Comparison of ENCODE assay signal across 8 mouse cellular contexts in the genomic region with DNA sequence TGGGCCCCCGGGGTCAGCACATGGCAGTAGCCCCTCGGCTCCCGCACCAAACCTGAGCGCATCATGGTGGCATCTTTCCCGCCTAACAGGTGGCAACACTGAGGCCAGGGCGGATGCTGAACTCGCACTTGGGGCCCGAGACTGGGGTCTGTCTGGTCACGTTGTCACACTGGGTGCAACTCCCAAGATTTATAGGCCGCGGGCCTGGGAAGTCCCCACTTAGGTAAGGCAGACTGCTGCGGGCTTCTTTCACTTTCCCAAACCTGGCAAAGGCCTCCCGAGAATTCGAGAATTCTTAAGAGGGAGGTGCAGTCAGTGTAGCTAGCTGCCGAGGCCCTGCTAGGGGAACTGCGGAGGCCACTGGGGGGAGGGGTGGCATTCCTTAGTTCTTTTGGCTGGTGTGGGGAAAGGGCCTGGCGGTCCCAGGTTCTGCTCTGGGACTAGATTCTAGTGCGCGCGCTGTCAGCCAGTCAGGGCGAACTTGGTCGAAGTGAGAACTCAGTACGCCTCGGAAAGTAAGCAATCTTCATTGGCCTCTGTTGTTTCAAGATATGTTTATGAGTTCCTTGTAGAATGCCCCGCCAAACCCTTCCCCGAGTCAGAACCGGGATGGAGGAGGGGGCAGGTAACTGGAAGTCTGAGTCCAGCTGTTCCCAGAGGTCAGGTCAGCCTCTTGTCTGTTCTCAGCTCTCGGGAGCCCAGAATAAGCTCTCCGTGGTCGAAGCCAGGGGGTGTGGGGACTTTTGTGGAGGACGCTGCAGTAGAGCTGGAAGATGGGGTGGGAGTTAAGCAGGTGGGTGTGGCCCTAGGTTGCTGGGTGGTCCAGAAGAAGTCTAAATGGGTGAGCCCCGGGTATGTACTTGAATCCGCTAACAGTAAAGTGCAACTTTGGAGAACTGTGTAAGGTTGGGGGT. TPM values are rescaled to one million over a fixed set of nuclear protein-coding genes. Genes with fewer than 3 reads are reported as not detected.
DNase-seq lines count a peak whose midpoint lies in the region; ATAC-seq and TF ChIP-seq lines count a peak whose summit lies in the region.

No protein-coding gene starts in this region.

- DNase-seq in A20 (ENCODE audit: low read depth, low spot score): peak; percentile 70
- peak; percentile 49 for DNase-seq in kidney, postnatal 14 days
- DNase-seq in midbrain, embryonic 11.5 days (ENCODE audit: low spot score, missing footprints): peak; percentile 88
- DNase-seq in layer of hippocampus, adult 9-11 months: no peak
- no peak for DNase-seq in spleen, postnatal 36 days (ENCODE audit: low spot score in 2 of 2)
- no peak for DNase-seq in gastrocnemius, postnatal 10 days

- H3K4me1 ChIP-seq in ES-Bruce4 (ENCODE audit: control insufficient read depth, insufficient read depth, low read length): peaks cover 4% of the 10 kb centered on the region
- peaks cover 8% of the 10 kb centered on the region for H3K4me1 ChIP-seq in forebrain, embryonic 16.5 days (replicated peaks; ENCODE audit: control insufficient read depth, insufficient read depth, low read length)
- H3K4me1 ChIP-seq in midbrain, embryonic 11.5 days (ENCODE audit: control insufficient read depth, insufficient read depth, low read length): peaks cover 13% of the 10 kb centered on the region

- no peak for TF ChIP-seq POLR2A in ES-Bruce4 (IDR thresholded peaks at IDR 0.05; ENCODE audit: insufficient read depth, low read length)

- peak overlapping the region; percentile 58 for H3K4me3 ChIP-seq in ES-Bruce4 (ENCODE audit: low read depth, low read length)
- H3K4me3 ChIP-seq in forebrain, embryonic 16.5 days (replicated peaks; ENCODE audit: low read length): no peak overlapping the region
- no peak overlapping the region for H3K4me3 ChIP-seq in midbrain, embryonic 11.5 days (ENCODE audit: low read depth, low read length)

- 6% methylated on average over 33 of the region's 33 CpGs for WGBS in forebrain, embryonic 16.5 days
- WGBS in midbrain, embryonic 11.5 days: 6% methylated on average over 33 of the region's 33 CpGs

- TF ChIP-seq EP300 in ES-Bruce4 (IDR thresholded peaks at IDR 0.05; ENCODE audit: insufficient read depth, low read depth, low read length): 0 out of 2 replicates have a peak, but pooled peaks have one; percentile 13

- no peaks in the 10 kb centered on the region for H3K36me3 ChIP-seq in ES-Bruce4 (ENCODE audit: control insufficient read depth, insufficient read depth, low read length, poor library complexity, severe bottlenecking)
- no peaks in the 10 kb centered on the region for H3K36me3 ChIP-seq in forebrain, embryonic 16.5 days (ENCODE audit: control insufficient read depth, insufficient read depth)
- H3K36me3 ChIP-seq in midbrain, embryonic 11.5 days (ENCODE audit: control insufficient read depth, insufficient read depth, low read length): no peaks in the 10 kb centered on the region

- peak overlapping the region; percentile 35 for H3K9ac ChIP-seq in ES-Bruce4 (ENCODE audit: low read depth, poor library complexity, severe bottlenecking)
- H3K9ac ChIP-seq in forebrain, embryonic 16.5 days (replicated peaks; ENCODE audit: low read depth, low read length): no peak overlapping the region
- H3K9ac ChIP-seq in midbrain, embryonic 11.5 days (ENCODE audit: low read length): no peak overlapping the region

- peak overlapping the region; percentile 35 for H3K27ac ChIP-seq in ES-Bruce4 (ENCODE audit: insufficient read depth, low read length)
- no peak overlapping the region for H3K27ac ChIP-seq in forebrain, embryonic 16.5 days (ENCODE audit: low read length)
- no peak overlapping the region for H3K27ac ChIP-seq in midbrain, embryonic 11.5 days (ENCODE audit: low read depth, low read length)

- no peaks in the 10 kb centered on the region for H3K9me3 ChIP-seq in ES-Bruce4 (replicated peaks; ENCODE audit: control insufficient read depth, insufficient read depth, low read length, poor library complexity, severe bottlenecking)
- no peaks in the 10 kb centered on the region for H3K9me3 ChIP-seq in forebrain, embryonic 16.5 days (ENCODE audit: control insufficient read depth, low read length)
- no peaks in the 10 kb centered on the region for H3K9me3 ChIP-seq in midbrain, embryonic 11.5 days (ENCODE audit: control insufficient read depth, low read length)

- H3K27me3 ChIP-seq in ES-Bruce4 (ENCODE audit: control insufficient read depth, insufficient read depth, low read length, poor library complexity, severe bottlenecking): no peaks in the 10 kb centered on the region
- H3K27me3 ChIP-seq in forebrain, embryonic 16.5 days (replicated peaks; ENCODE audit: control insufficient read depth, insufficient read depth, low read length): peaks cover 15% of the 10 kb centered on the region
- H3K27me3 ChIP-seq in midbrain, embryonic 11.5 days (ENCODE audit: control insufficient read depth, insufficient read depth, low read length): peaks cover 25% of the 10 kb centered on the region

- H3K4me2 ChIP-seq in forebrain, embryonic 16.5 days (ENCODE audit: low read length): peak overlapping the region; percentile 33
- H3K4me2 ChIP-seq in midbrain, embryonic 11.5 days: peak overlapping the region; percentile 26

- ATAC-seq in forebrain, embryonic 16.5 days: no peak
- no peak for ATAC-seq in midbrain, embryonic 11.5 days (ENCODE audit: low FRiP score)

- no peak for TF ChIP-seq CTCF in ES-Bruce4 (IDR thresholded peaks at IDR 0.05; ENCODE audit: low read depth, low read length)

RNA-seq across cellular contexts. Expression of a gene that starts 0.7 kb away (rescaled TPM):
- polyA plus RNA-seq in ES-Bruce4 (2011; ENCODE audit: insufficient read depth, insufficient read length, low read depth, missing spikeins): 41.1 and 43.9 TPM in 2 replicates
- polyA plus RNA-seq in forebrain, embryonic 16.5 days (2015; fragmentation: Nextera tagmentation; extraction: Ambion mirVana): 0.39 and 0.53 TPM in 2 replicates
- 1.1 and 1.7 TPM in 2 replicates for polyA plus RNA-seq in midbrain, embryonic 11.5 days (2014; fragmentation: Nextera tagmentation; extraction: Ambion mirVana)
- total RNA-seq in gastrocnemius, postnatal 10 days (2021): not detected

RNA-seq across cellular contexts. Expression of a gene that starts 51.1 kb away (rescaled TPM):
- polyA plus RNA-seq in ES-Bruce4 (2011; ENCODE audit: insufficient read depth, insufficient read length, low read depth, missing spikeins): 17.3 and 18.9 TPM in 2 replicates
- 11.1 and 16.4 TPM in 2 replicates for polyA plus RNA-seq in forebrain, embryonic 16.5 days (2015; fragmentation: Nextera tagmentation; extraction: Ambion mirVana)
- 7.3 and 10.9 TPM in 2 replicates for polyA plus RNA-seq in midbrain, embryonic 11.5 days (2014; fragmentation: Nextera tagmentation; extraction: Ambion mirVana)
- 10 to 100 TPM; 12.3 to 12.7 TPM for total RNA-seq in gastrocnemius, postnatal 10 days (2021)

Comparison
In these comparisons a context has a peak if more than half of its experiments do, and no peak if none do; other contexts are left out.
1. DNase-seq: peak in A20 (single experiment), kidney, postnatal 14 days (single experiment) and midbrain, embryonic 11.5 days (single experiment); none in layer of hippocampus, adult 9-11 months (single experiment), spleen, postnatal 36 days (0 of 2) and gastrocnemius, postnatal 10 days (single experiment).
2. RNA of a gene that starts 0.7 kb away (polyA plus RNA-seq): 41.1 to 43.9 TPM in ES-Bruce4; 1.1 to 1.7 TPM in midbrain, embryonic 11.5 days and 0.39 to 0.53 TPM in forebrain, embryonic 16.5 days; every median in the first group is over 10 times any median in the second.